Mouse (Mus musculus) brain, adult 10 weeks (tissue): ENCODE results near the gene Gatad2a. TPM values are rescaled to one million over a fixed set of nuclear protein-coding genes. Genes with fewer than 3 reads are reported as not detected.

Source experiments
- polyA plus RNA-seq: library from polyadenylated mRNA; stranded (reverse); fragments of 350-450 nt; fragmentation: Illumina TruSeq; extraction: RNeasy Lipid Tissue Mini Kit (QIAGEN cat#74804); gene quantifications from one replicate; pipeline ENCODE4 v1.2.3, GENCODE M21; 2015; ENCODE audit warnings: low read depth, low replicate concordance

Gene Gatad2a
- polyA plus RNA-seq: 17.6 TPM

GRCm38 (mm10) chr8:69995776-69996588, at the start of gene Gatad2a:
Gatad2a (minus strand) TSS chr8:69996384.

GRCm38 (mm10) chr8:70042583-70043455, 46.6 kb upstream of the Gatad2a start, which contains the start of the genes Mau2 and Sugp1:
Mau2 (minus strand) TSS chr8:70042734.
Sugp1 (plus strand) TSS chr8:70042813.

GRCm38 (mm10) chr8:69902163-69903062, 93.8 kb downstream of the Gatad2a start, which contains the start of the genes Tssk6, Ndufa13 and Yjefn3:
Tssk6 (plus strand) TSS chr8:69902184.
Ndufa13 (minus strand) TSS chr8:69902558.
Yjefn3 (minus strand) TSS chr8:69902712.

GRCm38 (mm10) chr8:69887289-69888243, 108.6 kb downstream of the Gatad2a start, which contains the start of gene Cilp2:
Cilp2 (minus strand) TSS chr8:69887687.

Other genes with a start within 250 kb of the Gatad2a start
- 4.8 TPM for gene Zfp963, start 246.4 kb downstream of the Gatad2a start, polyA plus RNA-seq
- gene Gm20422, start 221.5 kb downstream of the Gatad2a start, polyA plus RNA-seq: 1.0 TPM
- 25.3 TPM for gene Atp13a1, start 205.2 kb downstream of the Gatad2a start, polyA plus RNA-seq
- gene Zfp866, start 205.2 kb downstream of the Gatad2a start, polyA plus RNA-seq: 21.1 TPM
- gene Gmip, start 187.7 kb downstream of the Gatad2a start, polyA plus RNA-seq: 11.2 TPM
- 0.27 TPM for gene Lpar2, start 174.0 kb downstream of the Gatad2a start, polyA plus RNA-seq
- 23.2 TPM for gene Pbx4, start 163.9 kb downstream of the Gatad2a start, polyA plus RNA-seq
- gene Cilp2, start 108.7 kb downstream of the Gatad2a start, polyA plus RNA-seq: 0.22 TPM
- not detected for gene Tssk6, start 94.2 kb downstream of the Gatad2a start, polyA plus RNA-seq
- gene Ndufa13, start 93.8 kb downstream of the Gatad2a start, polyA plus RNA-seq: 228 TPM
- 14.3 TPM for gene Yjefn3, start 93.7 kb downstream of the Gatad2a start, polyA plus RNA-seq
- 56.6 TPM for gene Mau2, start 46.4 kb upstream of the Gatad2a start, polyA plus RNA-seq
- gene Sugp1, start 46.4 kb upstream of the Gatad2a start, polyA plus RNA-seq: 40.9 TPM
- gene Tm6sf2, start 76.5 kb upstream of the Gatad2a start, polyA plus RNA-seq: 3.4 TPM
- 85.0 TPM for gene Hapln4, start 87.1 kb upstream of the Gatad2a start, polyA plus RNA-seq
- 58.0 TPM for gene Ncan, start 124.5 kb upstream of the Gatad2a start, polyA plus RNA-seq
- 29.2 TPM for gene Nr2c2ap, start 134.9 kb upstream of the Gatad2a start, polyA plus RNA-seq
- gene Rfxank, start 142.8 kb upstream of the Gatad2a start, polyA plus RNA-seq: 14.6 TPM
- 79.7 TPM for gene Borcs8, start 143.1 kb upstream of the Gatad2a start, polyA plus RNA-seq
- not detected for gene Mef2b, start 143.3 kb upstream of the Gatad2a start, polyA plus RNA-seq
- gene Tmem161a, start 176.0 kb upstream of the Gatad2a start, polyA plus RNA-seq: 30.0 TPM
- 27.2 TPM for gene Slc25a42, start 215.9 kb upstream of the Gatad2a start, polyA plus RNA-seq
- 63.2 TPM for gene Sugp2, start 237.8 kb upstream of the Gatad2a start, polyA plus RNA-seq
- gene Armc6, start 238.1 kb upstream of the Gatad2a start, polyA plus RNA-seq: 41.9 TPM